Mouse (Mus musculus) lung, postnatal 0 days (tissue): Measurements from ENCODE around the gene Asns. TPM values are rescaled to one million over a fixed set of nuclear protein-coding genes. Genes with fewer than 3 reads are reported as not detected.

Experiments
- ATAC-seq: fragments of 200-750 bp; cut with Nextera tagmentation; 2 replicates; pipeline ENCODE4 v1.8.0; 2017; ENCODE audit warnings: moderate library complexity
- DNase-seq: peaks from one replicate; pipeline ENCODE4 v3.0.0-alpha.2; 2016; ENCODE audit warnings: low spot score
- H3K27ac ChIP-seq: fragments of 300-500 bp; sonication (generic); 2 replicates; pipeline ENCODE4 v1.5.1; 2014; ENCODE audit warnings: antibody characterized with exemption, mild to moderate bottlenecking, low read length, mixed read lengths
- H3K27me3 ChIP-seq: fragments of 300-500 bp; sonication (generic); replicated peaks from 2 replicates; pipeline ENCODE4 v1.6.1; 2014; ENCODE audit warnings: low read length, mixed read lengths; ENCODE audit not compliant: insufficient read depth
- H3K36me3 ChIP-seq: fragments of 300-500 bp; sonication (generic); 2 replicates; pipeline ENCODE4 v1.6.1; 2014; ENCODE audit warnings: low read length, mixed read lengths; ENCODE audit not compliant: insufficient read depth
- H3K4me1 ChIP-seq: fragments of 300-500 bp; sonication (generic); 2 replicates; pipeline ENCODE4 v1.6.1; 2014; ENCODE audit warnings: antibody characterized with exemption, low read depth, low read length, mixed read lengths; ENCODE audit not compliant: insufficient read depth
- H3K4me2 ChIP-seq: fragments of 300-500 bp; sonication (generic); replicated peaks from 2 replicates; pipeline ENCODE4 v1.6.1; 2014; ENCODE audit warnings: low read depth, mild to moderate bottlenecking, low read length, moderate library complexity, mixed read lengths
- H3K4me3 ChIP-seq: fragments of 300-500 bp; sonication (generic); 2 replicates; pipeline ENCODE4 v1.5.1; 2014; ENCODE audit warnings: low read depth, low read length
- H3K9ac ChIP-seq: fragments of 300-500 bp; sonication (generic); replicated peaks from 2 replicates; pipeline ENCODE4 v1.6.1; 2014; ENCODE audit warnings: low read depth, mild to moderate bottlenecking
- H3K9me3 ChIP-seq: fragments of 300-500 bp; sonication (generic); 2 replicates; pipeline ENCODE4 v1.6.1; 2016; ENCODE audit warnings: low read length, mixed read lengths
- CTCF ChIP-seq: IDR thresholded peaks from 2 replicates; pipeline ENCODE4 v1.5.1; 2016; ENCODE audit warnings: antibody characterized with exemption, mild to moderate bottlenecking
- EP300 ChIP-seq: IDR thresholded peaks from 2 replicates; pipeline ENCODE4 v1.6.1; 2016; ENCODE audit warnings: antibody characterized with exemption, mild to moderate bottlenecking, control low read depth
- WGBS: fragments of 180-500 bp; shearing (Covaris S2); extraction: QIAGEN DNeasy Blood & Tissue Kit; methylation state at CpG from one replicate; pipeline ENCODE4 v1.1.7; 2014; 5-methylcytosine and 5-hydroxymethylcytosine counted together
- polyA plus RNA-seq: library from polyadenylated mRNA; unstranded; fragments of >200 nt; fragmentation: Nextera tagmentation; extraction: Ambion mirVana; gene quantifications from 2 replicates; pipeline ENCODE4 v1.2.1, GENCODE M21; 2015

Asns gene
- polyA plus RNA-seq, 1 experiment from 2014 or later, result 16.8 TPM

DNA sequence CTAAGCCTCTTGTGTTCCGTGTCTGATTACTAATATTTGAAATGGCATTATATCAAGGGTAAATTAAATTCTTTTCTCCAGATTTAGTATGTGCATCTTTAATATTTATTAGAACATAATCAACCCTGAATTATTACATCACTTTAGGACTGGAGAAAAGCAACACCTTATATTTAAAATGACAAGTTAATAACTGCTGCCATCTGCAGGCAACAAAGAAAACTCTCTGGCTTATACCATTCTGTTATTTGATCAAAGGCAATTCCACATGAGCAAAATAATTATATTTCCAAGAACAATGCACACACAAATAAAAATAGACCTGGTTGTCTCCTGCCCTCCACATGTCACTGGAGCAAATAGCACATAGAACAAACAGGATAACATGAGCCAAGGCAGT is 36.5 kb downstream of the Asns start:
- Histone ChIP-seq H3K9me3 (no peaks in the 10 kb centered on the region), H3K4me2 (no peak overlapping the region), H3K4me3 (no peak overlapping the region), H3K27me3 (no peaks in the 10 kb centered on the region), H3K4me1 (no peaks in the 10 kb centered on the region), H3K27ac (no peak overlapping the region), H3K9ac (no peak overlapping the region), H3K36me3 (no peaks in the 10 kb centered on the region)
- TF ChIP-seq CTCF (0 out of 2 replicates have a peak, but pooled peaks have one; percentile 4), EP300 (no peak)
- 81% methylated on average over 1 of the region's 1 CpGs for WGBS
- no peak for ATAC-seq
- DNase-seq, result no peak

DNA sequence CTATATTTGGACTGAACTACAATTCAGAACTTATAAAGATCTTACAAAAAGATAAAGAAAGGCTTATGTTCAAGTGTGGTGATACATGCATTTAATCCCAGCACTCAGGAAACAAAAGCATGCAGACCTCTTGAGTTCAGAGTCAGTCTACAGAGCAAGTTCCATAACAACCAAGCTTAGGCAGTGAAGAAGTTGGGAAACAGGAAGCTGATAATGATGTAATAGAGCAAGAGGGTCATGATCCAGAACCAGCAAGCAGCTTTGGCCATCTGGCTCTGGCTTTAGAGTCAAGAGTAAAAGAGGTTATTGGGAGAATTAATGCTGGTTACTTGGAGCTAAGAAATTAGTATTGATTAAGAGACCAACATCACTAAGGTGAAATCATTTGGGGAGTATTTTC is 44.6 kb downstream of the Asns start:
- ATAC-seq (no peak), DNase-seq (no peak)
- no peaks in the 10 kb centered on the region for H3K9me3 ChIP-seq
- H3K4me2 ChIP-seq, result no peak overlapping the region
- no peaks in the 10 kb centered on the region for H3K36me3 ChIP-seq
- H3K4me3 ChIP-seq, result no peak overlapping the region
- no peaks in the 10 kb centered on the region for H3K4me1 ChIP-seq
- no peak overlapping the region for H3K9ac ChIP-seq
- TF ChIP-seq CTCF (no peak), EP300 (no peak)
- no peak overlapping the region for H3K27ac ChIP-seq
- no peaks in the 10 kb centered on the region for H3K27me3 ChIP-seq

Other genes starting within 250 kb of the Asns start
- gene Tac1, start 138.4 kb downstream of the Asns start, polyA plus RNA-seq, result 0.18 TPM in 1 of 2 replicates, not detected in the other
- gene C1galt1, start 151.6 kb upstream of the Asns start, polyA plus RNA-seq, result 5.2 and 5.7 TPM in 2 replicates